Comparison of ENCODE assay signal across 8 mouse cellular contexts in the genomic region with DNA sequence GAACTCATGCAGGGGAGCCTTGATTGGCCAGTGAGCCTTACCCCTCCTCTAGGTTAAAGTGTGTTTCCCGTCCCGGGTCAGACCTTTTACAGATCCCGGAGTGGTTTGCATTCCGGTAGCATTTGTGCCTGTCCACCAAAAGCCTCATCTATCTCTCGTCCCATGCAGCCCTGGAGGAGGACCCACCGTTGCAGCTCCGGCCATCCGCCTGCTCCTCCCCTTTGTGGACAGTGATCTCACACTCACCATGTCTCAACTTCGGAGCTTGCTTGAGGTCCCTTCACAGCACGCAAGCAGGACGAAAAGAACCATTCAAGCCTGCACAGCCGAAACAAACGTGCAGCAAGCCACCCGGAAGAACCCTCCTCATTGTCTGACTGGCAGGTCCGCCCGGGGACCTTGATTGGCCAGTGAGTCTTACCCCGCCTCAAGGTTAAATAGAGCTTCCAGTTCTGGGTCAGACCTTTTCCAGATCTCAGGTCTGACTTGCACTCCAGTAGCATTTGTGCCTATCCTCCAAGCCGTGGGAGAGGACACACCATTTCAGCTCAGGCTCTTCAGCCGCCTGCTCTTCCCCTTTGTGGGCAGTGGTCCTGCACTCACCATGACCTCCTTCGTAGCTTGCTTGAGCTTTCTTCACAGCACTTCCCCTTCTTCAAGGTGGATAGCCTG.
DNase-seq lines count a peak whose midpoint lies in the region; ATAC-seq and TF ChIP-seq lines count a peak whose summit lies in the region.

No protein-coding gene starts in this region.

- peak overlapping the region; percentile 72 for H3K4me2 ChIP-seq in embryonic facial prominence, embryonic 15.5 days (replicated peaks)
- peak overlapping the region; percentile 71 for H3K4me2 ChIP-seq in limb, embryonic 14.5 days (replicated peaks; ENCODE audit: low read depth, low read length, severe bottlenecking)
- peak overlapping the region; percentile 65 for H3K4me2 ChIP-seq in midbrain, postnatal 0 days (ENCODE audit: low read depth, low read length, poor library complexity, severe bottlenecking)

- under 1% methylated on average over 20 of the region's 20 CpGs for WGBS in bone marrow, adult 2 months
- WGBS in embryonic facial prominence, embryonic 15.5 days: under 1% methylated on average over 20 of the region's 20 CpGs
- WGBS in limb, embryonic 14.5 days: 1% methylated on average over 20 of the region's 20 CpGs
- WGBS in midbrain, postnatal 0 days: 2% methylated on average over 20 of the region's 20 CpGs

- H3K27ac ChIP-seq in bone marrow, adult 2 months (ENCODE audit: control insufficient read depth, insufficient read depth, low read depth, low read length, poor library complexity): peak overlapping the region; percentile 60
- peak overlapping the region; percentile 84 for H3K27ac ChIP-seq in embryonic facial prominence, embryonic 15.5 days (replicated peaks)
- peak overlapping the region; percentile 75 for H3K27ac ChIP-seq in limb, embryonic 14.5 days (replicated peaks; ENCODE audit: low read depth, low read length)
- peak overlapping the region; percentile 78 for H3K27ac ChIP-seq in midbrain, postnatal 0 days (ENCODE audit: low read depth, low read length)

- no peaks in the 10 kb centered on the region for H3K9me3 ChIP-seq in embryonic facial prominence, embryonic 15.5 days (replicated peaks)
- H3K9me3 ChIP-seq in limb, embryonic 14.5 days (ENCODE audit: control insufficient read depth, low read length): 0 out of 2 replicates have a peak, but pooled peaks cover 16% of the 10 kb centered on the region
- no peaks in the 10 kb centered on the region for H3K9me3 ChIP-seq in midbrain, postnatal 0 days (ENCODE audit: low read length)

- DNase-seq in 416B (ENCODE audit: low read depth): peak; percentile 87
- peak; percentile 87 for DNase-seq in heart, adult 8-10 months (ENCODE audit: low spot score)
- DNase-seq in kidney, adult 9 months: peak; percentile 87
- DNase-seq in limb, embryonic 14.5 days (ENCODE audit: low spot score): peak; percentile 85
- DNase-seq in midbrain, postnatal 0 days (ENCODE audit: low spot score): peak; percentile 91
- DNase-seq in spleen, postnatal 14 days (ENCODE audit: low spot score in 2 of 2): peak; percentile 34 to 60

- TF ChIP-seq CTCF in bone marrow, adult 2 months (IDR thresholded peaks at IDR 0.05; ENCODE audit: control insufficient read depth, insufficient read depth, low read length): no peak
- TF ChIP-seq CTCF in midbrain, postnatal 0 days (IDR thresholded peaks at IDR 0.05): no peak

- TF ChIP-seq POLR2A in bone marrow, adult 2 months (IDR thresholded peaks at IDR 0.05; ENCODE audit: borderline replicate concordance, control insufficient read depth, low read depth, low read length): peak; percentile 40; the same call in 1 of the 2 replicates
- TF ChIP-seq POLR2A in limb, embryonic 14.5 days (IDR thresholded peaks at IDR 0.05; ENCODE audit: borderline replicate concordance, extremely low read depth, insufficient read depth, insufficient read length): peak; percentile 73; the same call in 1 of the 2 replicates

- peak overlapping the region; percentile 91 for H3K4me3 ChIP-seq in bone marrow, adult 2 months (replicated peaks; ENCODE audit: control insufficient read depth, low read depth, low read length)
- H3K4me3 ChIP-seq in embryonic facial prominence, embryonic 15.5 days (replicated peaks): peak overlapping the region; percentile 76
- peak overlapping the region; percentile 65 for H3K4me3 ChIP-seq in limb, embryonic 14.5 days (replicated peaks; ENCODE audit: low read length)
- peak overlapping the region; percentile 63 for H3K4me3 ChIP-seq in midbrain, postnatal 0 days (ENCODE audit: low read depth, low read length)

- peaks cover 3% of the 10 kb centered on the region; the same call in 1 of the 2 replicates for H3K36me3 ChIP-seq in embryonic facial prominence, embryonic 15.5 days
- no peaks in the 10 kb centered on the region for H3K36me3 ChIP-seq in limb, embryonic 14.5 days (ENCODE audit: control insufficient read depth, insufficient read depth, low read length)
- no peaks in the 10 kb centered on the region for H3K36me3 ChIP-seq in midbrain, postnatal 0 days (ENCODE audit: insufficient read depth, low read length)

- H3K27me3 ChIP-seq in embryonic facial prominence, embryonic 15.5 days: no peaks in the 10 kb centered on the region
- no peaks in the 10 kb centered on the region for H3K27me3 ChIP-seq in limb, embryonic 14.5 days (ENCODE audit: control insufficient read depth, insufficient read depth, low read length)
- no peaks in the 10 kb centered on the region for H3K27me3 ChIP-seq in midbrain, postnatal 0 days (ENCODE audit: insufficient read depth, low read length)

- ATAC-seq in embryonic facial prominence, embryonic 15.5 days (ENCODE audit: insufficient number of reproducible peaks, low FRiP score, low TSS enrichment, low read depth): peak; percentile 94
- ATAC-seq in limb, embryonic 14.5 days (ENCODE audit: low FRiP score, low read depth): peak; percentile 93
- ATAC-seq in midbrain, postnatal 0 days (ENCODE audit: low FRiP score): peak; percentile 98

- no peaks in the 10 kb centered on the region for H3K4me1 ChIP-seq in bone marrow, adult 2 months (ENCODE audit: control insufficient read depth, insufficient read depth, low read length)
- H3K4me1 ChIP-seq in embryonic facial prominence, embryonic 15.5 days: peaks cover 5% of the 10 kb centered on the region; the same call in 1 of the 2 replicates
- peaks cover 4% of the 10 kb centered on the region for H3K4me1 ChIP-seq in limb, embryonic 14.5 days (ENCODE audit: control insufficient read depth, insufficient read depth, low read length)
- H3K4me1 ChIP-seq in midbrain, postnatal 0 days (ENCODE audit: insufficient read depth, low read length): no peaks in the 10 kb centered on the region

- H3K9ac ChIP-seq in embryonic facial prominence, embryonic 15.5 days: peak overlapping the region; percentile 44
- H3K9ac ChIP-seq in limb, embryonic 14.5 days (ENCODE audit: low read depth, low read length, severe bottlenecking): peak overlapping the region; percentile 70
- H3K9ac ChIP-seq in midbrain, postnatal 0 days (replicated peaks; ENCODE audit: low read length, poor library complexity, severe bottlenecking): peak overlapping the region; percentile 64

Comparison
In these comparisons a context has a peak if more than half of its experiments do, and no peak if none do; other contexts are left out.
1. Peak in every context shown above with its lines: DNase-seq, ATAC-seq, H3K4me3 ChIP-seq and H3K27ac ChIP-seq.